Mouse (Mus musculus) B cell, adult (primary cell): ENCODE measurements around the gene Bckdhb. TPM values are rescaled to one million over a fixed set of nuclear protein-coding genes. Genes with fewer than 3 reads are reported as not detected.

ENCODE experiments used
- total RNA-seq: library from RNA; stranded (reverse); gene quantifications from 4 replicates; pipeline ENCODE4 v1.2.4, GENCODE M21; 2023; ENCODE audit not compliant: inconsistent age

Bckdhb gene
- 14.8 to 18.7 TPM (median 15.8 TPM) in 4 replicates for total RNA-seq

DNA sequence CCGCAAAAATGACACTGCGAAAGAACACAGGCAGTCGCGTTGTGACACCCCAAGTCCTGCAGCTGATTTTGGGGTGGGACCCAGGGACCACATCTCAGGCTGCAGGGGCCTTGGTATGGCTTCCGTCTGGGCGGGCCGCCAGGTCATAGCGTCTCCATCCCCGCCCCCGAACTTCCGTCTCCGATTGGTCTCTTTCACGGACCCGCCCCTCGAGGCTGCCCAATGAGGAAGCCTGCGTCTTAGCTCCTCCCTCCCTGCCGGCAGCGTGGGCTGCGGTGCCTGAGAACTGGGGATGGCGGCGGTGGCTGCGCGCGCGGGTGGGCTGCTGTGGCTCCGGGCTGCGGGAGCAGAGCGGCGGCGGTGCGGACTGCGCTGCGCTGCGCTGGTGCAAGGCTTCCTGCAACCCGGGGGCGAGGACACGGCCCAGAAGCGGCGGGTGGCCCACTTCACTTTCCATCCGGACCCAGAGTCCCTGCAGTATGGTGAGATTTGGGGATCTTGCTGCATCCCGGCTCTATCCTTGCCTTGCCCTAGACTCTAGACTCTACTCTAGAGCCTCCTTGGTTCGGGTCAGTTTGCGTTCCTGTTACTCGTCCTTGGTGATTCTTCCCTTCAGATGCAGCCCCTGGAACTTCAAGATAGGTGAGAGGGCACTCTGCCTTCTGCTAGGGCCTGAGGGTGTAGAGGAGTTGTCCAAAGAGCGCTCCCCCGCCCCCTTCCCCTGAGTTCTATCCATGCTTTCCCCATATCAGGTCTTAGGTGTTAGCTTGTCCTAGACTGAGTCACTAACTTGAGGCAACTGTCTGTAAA, at the start of gene Bckdhb:
Bckdhb (plus strand) TSS at position 268 of the 810 bp plus-strand sequence.

Other genes starting within 250 kb of the Bckdhb start
- gene Elovl4, start 118.9 kb upstream of the Bckdhb start, total RNA-seq = 0.22 TPM in 1 of 4 replicates, not detected in the others
- gene Ttk, start 90.5 kb upstream of the Bckdhb start, total RNA-seq = 0.57 to 2.2 TPM (median 1.1 TPM) in 4 replicates